Mouse (Mus musculus) small intestine, adult 2 months (tissue): ENCODE measurements at regions not wholly inside any gene's neighbourhood (a gene's known extent, or its start where the extent isn't known, plus 50 kb on each side); places are given as distances from the start of the nearest gene placed in this dataset.

ENCODE experiments used
- CTCF ChIP-seq: fragments of 200-500 bp; IDR thresholded peaks from 2 replicates; pipeline ENCODE4 v1.5.1; 2012; ENCODE audit warnings: low read depth, mild to moderate bottlenecking, control low read depth, inconsistent platforms, low read length, moderate library complexity, mixed read lengths; ENCODE audit not compliant: insufficient replicate concordance, insufficient read length; ENCODE audit errors: extremely low read depth
- POLR2A ChIP-seq: fragments of 200-500 bp; IDR thresholded peaks from 2 replicates; pipeline ENCODE4 v1.6.1; 2012; ENCODE audit warnings: low read depth, mild to moderate bottlenecking, control low read depth, inconsistent platforms, low read length, moderate library complexity

- TF ChIP-seq CTCF (no peak), POLR2A (no peak)
Measured at GRCm38 (mm10) chr11:114603108-114603507, 65.2 kb upstream of the Rpl38 start.
